Mouse (Mus musculus): ENCODE data around the gene Olfr1094. TPM values are rescaled to one million over a fixed set of nuclear protein-coding genes. Genes with fewer than 3 reads are reported as not detected.

Gene Olfr1094
- total RNA-seq (2015) (not detected in 2 replicates), total RNA-seq (2017) (not detected in 2 replicates)

DNA sequence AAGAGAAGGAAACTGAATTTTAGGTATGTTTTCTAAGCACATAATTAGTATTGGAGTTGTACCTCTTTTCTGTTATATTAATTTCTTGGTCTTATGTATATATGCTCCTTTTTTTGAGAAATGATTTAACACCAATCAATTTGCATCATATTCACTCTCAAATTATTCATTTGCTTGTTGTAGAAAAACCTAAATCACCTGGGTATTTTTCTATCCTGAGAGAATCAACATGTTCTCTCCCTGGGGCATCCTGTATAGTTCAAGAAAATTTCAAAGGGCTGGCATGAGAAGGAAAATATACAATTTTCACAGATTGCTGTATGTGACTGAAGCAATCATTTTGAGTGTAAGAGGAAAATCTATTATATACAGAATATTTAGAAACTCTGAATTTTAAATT, at the start of gene Olfr1094:
Olfr1094 (plus strand) TSS at position 301 of the 400 bp plus-strand sequence.
- ATAC-seq (ENCODE audit: poor library complexity, severe bottlenecking): no peak

GRCm38 (mm10) chr2:86782179-86782578, 42.3 kb upstream of the Olfr1094 start, which contains the start of gene Olfr1093:
TSS of gene Olfr1093 (plus strand) at chr2:86782479.
- ATAC-seq (ENCODE audit: poor library complexity, severe bottlenecking): no peak

DNA sequence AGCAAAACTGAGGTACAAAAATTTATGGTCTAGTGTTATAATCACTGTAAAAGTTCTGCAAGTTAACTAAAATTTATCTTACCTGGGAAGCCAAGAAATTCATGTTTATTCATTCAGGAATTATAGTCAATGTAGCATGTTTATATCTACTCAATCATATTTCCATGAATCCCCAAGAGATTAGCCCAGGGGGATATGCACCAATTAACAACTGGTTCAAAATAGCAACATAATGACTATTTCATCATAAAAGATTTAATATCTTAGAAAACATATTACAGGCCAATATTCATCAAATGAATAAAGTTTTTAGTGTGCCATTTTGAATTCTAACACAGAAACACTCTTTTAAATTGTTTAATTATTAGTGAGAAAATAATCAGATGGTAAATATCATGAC, 14.5 kb upstream of the Olfr1094 start, which contains the start of gene Olfr141:
Olfr141 (minus strand) TSS at position 101 of the 400 bp plus-strand sequence.
- ATAC-seq (ENCODE audit: poor library complexity, severe bottlenecking): no peak

DNA sequence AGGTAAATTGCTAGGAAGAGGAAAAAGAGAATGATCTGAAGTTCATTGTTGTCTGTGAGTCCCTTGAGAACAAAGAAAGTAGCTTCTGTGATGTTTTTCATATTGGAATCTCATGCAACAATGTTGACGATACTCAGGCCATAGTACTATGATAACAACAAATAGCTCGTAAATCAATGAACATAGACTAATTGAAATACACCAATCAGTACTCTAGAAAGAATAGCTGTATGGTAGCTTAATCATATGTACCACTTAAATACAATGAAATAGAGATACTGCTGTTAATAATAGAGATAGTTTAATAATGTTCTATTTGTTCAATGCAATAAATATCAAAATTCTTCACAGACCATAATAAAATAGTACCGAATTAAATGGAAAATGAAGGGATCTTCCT, 27.1 kb downstream of the Olfr1094 start, which contains the start of gene Olfr1095:
Olfr1095 (minus strand) TSS at position 101 of the 400 bp plus-strand sequence.
- no peak for ATAC-seq (ENCODE audit: poor library complexity, severe bottlenecking)

GRCm38 (mm10) chr2:86874702-86875101, 50.2 kb downstream of the Olfr1094 start, which contains the start of gene Gm13723:
TSS of gene Gm13723 (minus strand) at chr2:86874802.
- ATAC-seq (ENCODE audit: poor library complexity, severe bottlenecking): no peak

Other genes starting within 250 kb of the Olfr1094 start
- gene Olfr1082, start 225.7 kb upstream of the Olfr1094 start, total RNA-seq (2015): not detected in 2 replicates
- not detected in 2 replicates for gene Olfr1082, start 225.7 kb upstream of the Olfr1094 start, total RNA-seq (2017)
- not detected in 2 replicates for gene Olfr1084, start 184.9 kb upstream of the Olfr1094 start, total RNA-seq (2015)
- gene Olfr1084, start 184.9 kb upstream of the Olfr1094 start, total RNA-seq (2017): not detected in 2 replicates
- not detected in 2 replicates for gene Olfr1085, start 162.6 kb upstream of the Olfr1094 start, total RNA-seq (2015)
- not detected in 2 replicates for gene Olfr1085, start 162.6 kb upstream of the Olfr1094 start, total RNA-seq (2017)
- gene Olfr1086, start 144.6 kb upstream of the Olfr1094 start, total RNA-seq (2015): not detected in 2 replicates
- not detected in 2 replicates for gene Olfr1086, start 144.6 kb upstream of the Olfr1094 start, total RNA-seq (2017)
- not detected in 2 replicates for gene Olfr1087, start 126.3 kb upstream of the Olfr1094 start, total RNA-seq (2015)
- gene Olfr1087, start 126.3 kb upstream of the Olfr1094 start, total RNA-seq (2017): not detected in 2 replicates
- gene Olfr1089, start 91.0 kb upstream of the Olfr1094 start, total RNA-seq (2015): not detected in 2 replicates
- gene Olfr1089, start 91.0 kb upstream of the Olfr1094 start, total RNA-seq (2017): not detected in 2 replicates
- not detected in 2 replicates for gene Olfr1090, start 65.7 kb upstream of the Olfr1094 start, total RNA-seq (2015)
- not detected in 2 replicates for gene Olfr1090, start 65.7 kb upstream of the Olfr1094 start, total RNA-seq (2017)
- gene Olfr1093, start 42.2 kb upstream of the Olfr1094 start, total RNA-seq (2015): not detected in 2 replicates
- gene Olfr1093, start 42.2 kb upstream of the Olfr1094 start, total RNA-seq (2017): not detected in 2 replicates
- not detected in 2 replicates for gene Olfr141, start 14.6 kb upstream of the Olfr1094 start, total RNA-seq (2015)
- gene Olfr141, start 14.6 kb upstream of the Olfr1094 start, total RNA-seq (2017): not detected in 2 replicates
- not detected in 2 replicates for gene Olfr1095, start 27.0 kb downstream of the Olfr1094 start, total RNA-seq (2015)
- gene Olfr1095, start 27.0 kb downstream of the Olfr1094 start, total RNA-seq (2017): not detected in 2 replicates
- not detected in 2 replicates for gene Gm13723, start 50.1 kb downstream of the Olfr1094 start, total RNA-seq (2015)
- not detected in 2 replicates for gene Gm13723, start 50.1 kb downstream of the Olfr1094 start, total RNA-seq (2017)
- not detected in 2 replicates for gene Olfr1097, start 67.6 kb downstream of the Olfr1094 start, total RNA-seq (2015)
- gene Olfr1097, start 67.6 kb downstream of the Olfr1094 start, total RNA-seq (2017): not detected in 2 replicates
- not detected in 2 replicates for gene Olfr1098, start 99.9 kb downstream of the Olfr1094 start, total RNA-seq (2015)
- gene Olfr1098, start 99.9 kb downstream of the Olfr1094 start, total RNA-seq (2017): not detected in 2 replicates
- gene Olfr1099, start 136.0 kb downstream of the Olfr1094 start, total RNA-seq (2015): not detected in 2 replicates
- gene Olfr1099, start 136.0 kb downstream of the Olfr1094 start, total RNA-seq (2017): not detected in 2 replicates
- not detected in 2 replicates for gene Olfr1100, start 155.3 kb downstream of the Olfr1094 start, total RNA-seq (2015)
- gene Olfr1100, start 155.3 kb downstream of the Olfr1094 start, total RNA-seq (2017): not detected in 2 replicates
- not detected in 2 replicates for gene Olfr1101, start 166.6 kb downstream of the Olfr1094 start, total RNA-seq (2015)
- not detected in 2 replicates for gene Olfr1101, start 166.6 kb downstream of the Olfr1094 start, total RNA-seq (2017)
- not detected in 2 replicates for gene Olfr1102, start 173.7 kb downstream of the Olfr1094 start, total RNA-seq (2015)
- gene Olfr1102, start 173.7 kb downstream of the Olfr1094 start, total RNA-seq (2017): not detected in 2 replicates
- not detected in 2 replicates for gene Olfr1104, start 202.4 kb downstream of the Olfr1094 start, total RNA-seq (2015)
- not detected in 2 replicates for gene Olfr1104, start 202.4 kb downstream of the Olfr1094 start, total RNA-seq (2017)
- gene Olfr1105, start 211.9 kb downstream of the Olfr1094 start, total RNA-seq (2015): not detected in 2 replicates
- not detected in 2 replicates for gene Olfr1105, start 211.9 kb downstream of the Olfr1094 start, total RNA-seq (2017)
- not detected in 2 replicates for gene Olfr1106, start 227.6 kb downstream of the Olfr1094 start, total RNA-seq (2015)
- gene Olfr1106, start 227.6 kb downstream of the Olfr1094 start, total RNA-seq (2017): not detected in 2 replicates

Measured in megakaryocyte, adult 5-6 weeks (primary cell).